ENCODE assay signal across 11 mouse cellular contexts in genomic region chr4:40329737-40330136, GRCm38 (mm10). TPM values are rescaled to one million over a fixed set of nuclear protein-coding genes. Genes with fewer than 3 reads are reported as not detected.
DNase-seq lines count a peak whose midpoint lies in the region; ATAC-seq and TF ChIP-seq lines count a peak whose summit lies in the region.
"Had no signal": no experiment of that assay in that cellular context is flagged by ENCODE, and none has a peak within 500 bp of the region (broad histone marks: within the 10 kb centered on the region; RNA-seq: fewer than 3 reads in every experiment).

No protein-coding gene starts in this region.

- no peaks in the 10 kb centered on the region for H3K27me3 ChIP-seq in heart, embryonic 11.5 days (ENCODE audit: control insufficient read depth, insufficient read depth, low read length)
- H3K27me3 ChIP-seq in heart, embryonic 15.5 days, result no peaks in the 10 kb centered on the region
- no peaks in the 10 kb centered on the region for H3K27me3 ChIP-seq in lung, postnatal 0 days (replicated peaks; ENCODE audit: insufficient read depth, low read length)

- H3K9ac ChIP-seq in heart, embryonic 11.5 days (ENCODE audit: low read depth, low read length), result no peak overlapping the region
- H3K9ac ChIP-seq in heart, embryonic 15.5 days, result no peak overlapping the region
- no peak overlapping the region for H3K9ac ChIP-seq in lung, postnatal 0 days (replicated peaks; ENCODE audit: low read depth)

- H3K4me1 ChIP-seq in heart, embryonic 11.5 days (ENCODE audit: control insufficient read depth, insufficient read depth, low read length), result peaks cover 4% of the 10 kb centered on the region; the same call in 1 of the 2 replicates
- peaks cover 8% of the 10 kb centered on the region; the same call in 1 of the 2 replicates for H3K4me1 ChIP-seq in heart, embryonic 15.5 days (replicated peaks)
- no peaks in the 10 kb centered on the region for H3K4me1 ChIP-seq in lung, postnatal 0 days (ENCODE audit: insufficient read depth, low read depth, low read length)

- DNase-seq in heart, adult 18-20 months, result peak; percentile 55 to 61
- DNase-seq in brain, adult 2 months (ENCODE audit: low read depth, low spot score), result peak; percentile 12
- no peak for DNase-seq in lung, postnatal 0 days (ENCODE audit: low spot score)
- no peak for DNase-seq in MN1 (ENCODE audit: low spot score)
- DNase-seq in adrenal gland, postnatal 14 days, result no peak
- DNase-seq: cerebellum, adult 11-12 months; right cerebral cortex, postnatal 4 days had no signal

- no peak for TF ChIP-seq EP300 in lung, postnatal 0 days (IDR thresholded peaks at IDR 0.05)

- no peaks in the 10 kb centered on the region for H3K36me3 ChIP-seq in heart, embryonic 11.5 days (ENCODE audit: control insufficient read depth, insufficient read depth, low read length)
- H3K36me3 ChIP-seq in heart, embryonic 15.5 days, result no peaks in the 10 kb centered on the region
- H3K36me3 ChIP-seq in lung, postnatal 0 days (ENCODE audit: insufficient read depth, low read length), result no peaks in the 10 kb centered on the region

- no peak overlapping the region for H3K27ac ChIP-seq in heart, embryonic 11.5 days (ENCODE audit: low read depth, low read length)
- H3K27ac ChIP-seq in heart, embryonic 15.5 days, result peak overlapping the region; percentile 28; the same call in 1 of the 2 replicates
- no peak overlapping the region for H3K27ac ChIP-seq in lung, postnatal 0 days (ENCODE audit: low read length)

- H3K9me3 ChIP-seq in heart, embryonic 11.5 days (replicated peaks; ENCODE audit: control insufficient read depth, low read length), result no peaks in the 10 kb centered on the region
- no peaks in the 10 kb centered on the region for H3K9me3 ChIP-seq in heart, embryonic 15.5 days (replicated peaks)
- no peaks in the 10 kb centered on the region for H3K9me3 ChIP-seq in lung, postnatal 0 days (ENCODE audit: low read length)

- H3K4me3 ChIP-seq in heart, embryonic 11.5 days (ENCODE audit: low read depth, low read length), result no peak overlapping the region
- H3K4me3 ChIP-seq in heart, embryonic 15.5 days, result no peak overlapping the region
- H3K4me3 ChIP-seq in lung, postnatal 0 days (ENCODE audit: low read depth, low read length), result no peak overlapping the region

- no peak overlapping the region for H3K4me2 ChIP-seq in heart, embryonic 11.5 days
- no peak overlapping the region for H3K4me2 ChIP-seq in heart, embryonic 15.5 days
- no peak overlapping the region for H3K4me2 ChIP-seq in lung, postnatal 0 days (replicated peaks; ENCODE audit: low read depth, low read length)

- ATAC-seq in heart, embryonic 11.5 days (replicated peaks; ENCODE audit: insufficient number of reproducible peaks, low FRiP score, low TSS enrichment), result no peak
- no peak for ATAC-seq in heart, embryonic 15.5 days (replicated peaks; ENCODE audit: insufficient number of reproducible peaks, insufficient read depth, low FRiP score, low read depth)
- ATAC-seq in megakaryocyte-erythroid progenitor cell, adult 5-6 weeks (replicated peaks; ENCODE audit: low FRiP score, low TSS enrichment, poor library complexity, severe bottlenecking), result peak; percentile 100
- no peak for ATAC-seq in lung, postnatal 0 days
- ATAC-seq: intestine, embryonic 16.5 days had no signal

- no peak for TF ChIP-seq CTCF in lung, postnatal 0 days (IDR thresholded peaks at IDR 0.05)

- 24% methylated on average over 5 of the region's 5 CpGs for WGBS in heart, embryonic 11.5 days (ENCODE audit: insufficient replicate concordance)
- WGBS in heart, embryonic 15.5 days, result 11% methylated on average over 5 of the region's 5 CpGs
- 49% methylated on average over 5 of the region's 5 CpGs for WGBS in lung, postnatal 0 days

RNA-seq across cellular contexts. Expression of gene Ndufb6, which starts 50.5 kb away (rescaled TPM):
- 100 to 1,000 TPM; 498 to 550 TPM for total RNA-seq in heart, adult 18-20 months (2021)
- 476 and 490 TPM in 2 replicates for polyA plus RNA-seq in heart, embryonic 11.5 days (2014; fragmentation: Nextera tagmentation; extraction: Ambion mirVana)
- 485 and 594 TPM in 2 replicates for polyA plus RNA-seq in heart, embryonic 15.5 days (2015; fragmentation: Nextera tagmentation; extraction: Ambion mirVana)
- total RNA-seq in megakaryocyte-erythroid progenitor cell, adult 5-6 weeks (2014; fragmentation: Nextera tagmentation), result 164 and 196 TPM in 2 replicates
- 67.9 and 81.9 TPM in 2 replicates for total RNA-seq in megakaryocyte-erythroid progenitor cell, adult 5-6 weeks (2017)
- 207 and 222 TPM in 2 replicates for polyA plus RNA-seq in lung, postnatal 0 days (2015; fragmentation: Nextera tagmentation; extraction: Ambion mirVana)
- 425 and 435 TPM in 2 replicates for total RNA-seq in adrenal gland, postnatal 14 days (2021)

Comparison
In these comparisons a context has a peak if more than half of its experiments do, and no peak if none do; other contexts are left out.
1. DNase-seq: peak in heart, adult 18-20 months (2 of 2) and brain, adult 2 months (single experiment); none in lung, postnatal 0 days (single experiment), MN1 (single experiment) and adrenal gland, postnatal 14 days (single experiment).